Mouse (Mus musculus) heart, postnatal 10 days (tissue): ENCODE results near the gene Scarb2. TPM values are rescaled to one million over a fixed set of nuclear protein-coding genes. Genes with fewer than 3 reads are reported as not detected.

Experiments used
- DNase-seq, 2 experiments: peaks; one replicate each; pipeline ENCODE4 v3.0.0; 2021
- intact Hi-C: fragments of 180-260 bp; cut with DNase I; formaldehyde crosslinking; loops from one replicate; pipeline ENCODE4 v1.15.1; 2025
- total RNA-seq, 2 experiments: library from RNA; stranded (reverse); gene quantifications; 2 replicates each; pipeline ENCODE4 v1.2.3; 2021

Scarb2 gene
- total RNA-seq, 2 experiments from 2014 or later = 93.1 to 98.1 TPM

DNA sequence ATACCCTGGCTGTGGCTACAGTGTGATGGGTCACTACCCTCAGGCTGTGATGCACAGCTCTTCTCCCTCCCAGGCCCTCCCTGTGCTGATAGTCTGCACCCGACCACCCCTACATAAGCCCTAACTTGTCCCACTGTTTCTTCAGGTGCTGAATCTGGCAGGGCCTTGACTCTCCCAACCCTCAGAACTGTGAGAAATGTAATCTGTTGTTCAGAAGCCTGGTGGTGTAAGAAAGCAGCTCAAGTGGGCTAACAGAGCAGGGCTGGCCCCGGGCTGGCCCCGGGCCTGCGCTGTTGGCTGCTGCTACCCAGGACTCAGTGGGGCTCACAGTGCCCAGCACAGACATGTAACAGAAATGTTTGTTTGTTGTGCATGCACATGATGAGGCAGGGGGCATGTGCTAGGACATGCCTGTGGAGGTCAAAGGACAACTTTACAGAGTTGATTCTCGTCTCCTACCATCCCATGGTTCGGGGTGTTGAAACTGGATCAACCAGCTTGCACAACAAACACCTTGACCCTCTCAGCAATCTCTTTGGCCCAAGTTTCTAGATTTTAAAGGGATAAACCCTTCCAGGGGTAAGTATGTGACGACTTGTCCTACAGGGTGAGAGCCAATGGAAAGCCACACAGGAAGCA lies 10.7 kb downstream of the Scarb2 start:
- peak in 1 of 2 experiments; percentile 3 for DNase-seq
- intact Hi-C loops = loop anchor here (10.0 kb wide), 1 partner anchor 181 kb away; the partner anchor contains the start of gene Sdad1

DNA sequence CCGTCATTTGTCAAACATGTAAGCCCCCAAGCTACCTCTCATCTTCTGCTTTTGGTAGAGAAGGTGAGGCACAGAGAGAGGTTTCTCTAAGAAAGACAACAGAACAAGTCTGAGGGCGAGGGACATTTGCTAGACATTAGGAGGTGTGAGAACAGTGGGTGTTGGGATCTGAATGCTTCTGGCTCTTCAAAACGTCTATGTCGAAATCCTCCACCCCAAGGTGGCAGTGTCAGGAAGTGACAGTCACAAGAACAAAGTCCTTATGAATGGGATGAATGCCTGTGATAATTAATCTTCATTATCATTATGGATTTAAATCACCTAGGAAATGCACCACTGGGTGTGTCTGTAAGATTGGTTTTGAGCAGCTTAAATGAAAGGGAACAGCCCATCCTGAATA lies 11.3 kb downstream of the Scarb2 start:
- peak; percentile 14 to 18 for DNase-seq
- intact Hi-C loops = loop anchor here (10.0 kb wide), 1 partner anchor 180 kb away; the partner anchor contains the start of gene Sdad1

DNA sequence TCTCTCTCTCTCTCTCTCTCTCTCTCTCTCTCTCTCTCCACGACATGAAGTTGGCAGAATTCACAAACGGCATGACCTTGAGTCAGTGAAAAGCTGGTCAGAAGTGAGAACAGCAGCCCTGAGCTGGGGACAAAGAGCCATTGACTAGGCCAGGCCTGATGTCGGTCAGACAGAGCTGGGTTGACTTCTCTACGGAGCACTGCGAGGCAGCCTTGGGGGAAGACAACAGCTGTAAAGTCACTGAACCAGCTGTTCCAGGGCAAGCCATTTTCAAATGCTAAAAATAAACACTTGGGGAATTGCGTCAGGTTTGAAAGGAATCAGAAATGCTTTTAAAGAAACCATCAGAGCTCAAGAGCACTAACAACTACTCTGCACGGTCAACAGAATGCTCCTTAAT lies 13.2 kb downstream of the Scarb2 start:
- intact Hi-C loops = loop anchor here (10.0 kb wide), 1 partner anchor 179 kb away; the partner anchor contains the start of gene Sdad1
- DNase-seq = peak; percentile 73 to 75

DNA sequence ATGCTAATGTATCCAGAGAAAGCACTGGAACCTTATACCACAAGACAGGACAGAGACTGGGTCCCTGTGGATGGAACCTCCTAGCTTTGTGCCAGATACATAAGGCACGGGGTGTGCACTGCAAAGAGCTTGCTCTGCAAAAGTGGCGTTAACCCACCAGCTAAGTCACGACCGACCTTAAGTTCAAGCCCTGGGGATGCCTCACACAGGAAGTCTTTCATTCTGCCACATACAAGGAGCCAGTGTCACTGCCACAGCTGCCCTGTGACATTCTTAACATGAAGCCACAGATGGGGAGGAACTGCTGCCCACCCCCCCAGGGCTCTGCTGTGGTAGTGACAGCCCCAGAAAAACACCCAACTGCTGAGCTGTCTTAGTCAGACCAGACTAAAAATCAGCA lies 15.9 kb downstream of the Scarb2 start:
- no peak for DNase-seq
- intact Hi-C loops = loop anchor here (10.0 kb wide), 1 partner anchor 176 kb away; the partner anchor contains the start of gene Sdad1

DNA sequence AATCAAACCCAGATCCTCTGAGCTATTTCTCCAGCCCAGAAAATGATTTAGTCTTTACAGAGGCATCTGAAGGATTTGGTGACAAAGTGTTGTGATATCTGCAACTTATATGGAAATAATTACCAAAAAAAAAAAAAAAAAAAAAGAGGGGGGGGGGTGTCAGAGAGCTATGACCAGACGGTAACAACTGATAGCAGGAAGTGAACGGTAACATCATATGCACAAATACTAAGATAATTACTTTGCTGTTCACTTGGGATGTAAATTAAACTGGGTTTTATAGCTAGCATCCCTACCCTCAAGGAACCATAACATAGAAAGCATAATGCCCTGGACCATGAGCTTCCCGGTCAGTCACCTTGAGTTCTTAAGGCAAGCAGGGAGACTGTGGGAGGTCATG lies 16.3 kb downstream of the Scarb2 start:
- intact Hi-C loops = loop anchor here (10.0 kb wide), 1 partner anchor 176 kb away; the partner anchor contains the start of gene Sdad1
- DNase-seq = no peak

DNA sequence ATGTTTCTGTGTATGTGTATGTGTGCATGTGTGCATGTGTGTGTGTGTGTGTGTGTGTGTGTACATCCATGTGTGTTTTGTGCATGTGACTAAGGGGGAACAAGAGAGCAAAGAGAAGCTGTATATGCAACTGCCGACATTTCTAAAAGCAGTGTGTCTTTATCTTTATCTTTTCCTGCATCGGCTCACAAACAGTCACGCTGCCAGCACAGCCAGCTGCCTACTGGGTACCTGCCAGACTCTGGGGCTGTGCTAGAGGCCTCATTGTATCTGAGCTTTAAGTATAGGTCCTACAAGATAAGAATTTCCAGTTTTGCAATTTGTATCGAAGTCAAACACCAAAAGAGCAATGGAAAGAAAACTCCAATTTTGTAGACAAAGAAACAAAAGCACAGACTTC lies 17.1 kb downstream of the Scarb2 start:
- intact Hi-C loops = loop anchor here (2.0 kb wide), 1 partner anchor 15 kb away; no protein-coding TSS in a partner anchor
- peak in 1 of 2 experiments; percentile 50 for DNase-seq

DNA sequence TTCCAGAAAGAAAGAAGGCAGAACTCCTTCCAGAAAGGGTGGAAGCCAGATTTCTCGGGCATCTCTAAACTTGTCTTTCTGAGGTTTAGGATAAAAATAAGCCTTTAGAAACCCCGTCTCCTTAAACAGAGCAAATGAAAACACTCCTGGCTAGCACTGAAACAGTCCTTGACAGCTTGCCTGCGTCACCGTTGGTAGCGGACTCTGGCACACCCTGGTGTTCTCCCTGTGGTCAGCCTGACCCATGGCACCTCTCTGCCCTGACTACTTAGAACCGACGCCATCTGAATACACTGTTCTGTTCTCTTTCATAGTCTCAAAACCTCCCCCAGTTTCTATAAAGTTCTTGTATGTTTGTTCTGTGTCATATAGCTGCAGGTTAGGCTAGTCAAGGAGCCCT lies 17.7 kb downstream of the Scarb2 start:
- intact Hi-C loops = loop anchor here (2.0 kb wide), 1 partner anchor 16 kb away; no protein-coding TSS in a partner anchor
- peak in 1 of 2 experiments; percentile 64 for DNase-seq

DNA sequence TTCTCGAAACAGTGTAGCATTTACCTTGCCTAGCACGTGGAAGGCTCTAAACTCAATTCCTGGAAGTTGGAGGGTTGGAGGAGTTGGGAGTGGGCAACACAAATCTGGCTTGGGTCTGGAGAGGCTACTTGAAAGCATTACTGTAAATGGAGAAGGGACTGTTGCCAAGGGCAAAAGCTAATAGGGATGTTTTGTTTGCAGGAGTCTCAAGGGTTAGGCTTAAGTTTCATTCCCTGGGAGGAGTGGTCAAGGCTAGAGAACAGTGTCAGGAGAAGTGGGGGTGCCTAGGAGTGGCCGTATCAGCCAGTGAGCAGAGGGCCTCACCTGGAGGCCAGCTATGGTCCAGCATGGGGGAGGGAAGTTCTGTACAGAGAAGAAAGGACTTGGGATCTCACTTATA lies 18.2 kb downstream of the Scarb2 start:
- intact Hi-C loops = loop anchor here (2.0 kb wide), 1 partner anchor 16 kb away; no protein-coding TSS in a partner anchor
- no peak for DNase-seq

DNA sequence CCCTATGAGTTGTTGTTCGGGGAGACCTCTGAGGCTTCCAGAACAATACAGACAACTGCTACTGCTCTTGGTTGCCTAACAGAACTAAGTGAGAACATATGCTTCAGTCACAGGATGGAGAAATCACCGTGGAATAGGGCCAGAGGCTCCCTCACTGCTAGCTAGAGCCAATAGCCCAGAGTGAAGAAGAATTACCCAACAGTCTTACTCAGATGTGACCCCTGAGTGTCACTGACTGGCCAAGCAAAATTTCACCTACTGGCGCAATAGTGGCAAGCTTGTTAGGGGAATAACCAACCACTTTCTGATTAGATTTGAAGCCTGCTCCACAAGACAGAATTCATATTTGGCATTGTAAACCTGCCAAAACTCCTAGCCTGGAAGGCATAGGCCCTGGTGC lies 19.9 kb downstream of the Scarb2 start:
- peak in 1 of 2 experiments; percentile 64 for DNase-seq
- intact Hi-C loops = no loop called here

DNA sequence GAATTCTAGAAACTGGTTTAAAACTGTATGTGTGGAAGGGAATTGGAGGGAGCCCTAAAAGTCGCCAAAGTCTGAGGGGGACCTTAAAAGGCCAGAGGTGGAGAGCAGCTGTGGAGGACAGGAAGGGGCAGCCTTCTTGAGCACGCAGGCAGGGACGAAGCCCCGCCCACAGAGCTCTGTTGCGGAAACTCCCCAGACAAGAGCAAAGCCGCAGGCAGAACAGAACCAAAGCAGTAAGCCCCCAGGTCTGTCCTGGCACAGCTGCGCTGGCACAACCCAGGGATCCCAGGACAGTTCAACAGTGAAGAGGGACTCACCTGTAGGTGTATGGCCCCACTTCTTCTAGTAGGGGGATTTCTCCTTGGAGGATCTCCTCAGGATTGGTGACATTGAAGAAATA lies 21.8 kb downstream of the Scarb2 start:
- DNase-seq = no peak
- intact Hi-C loops = no loop called here

DNA sequence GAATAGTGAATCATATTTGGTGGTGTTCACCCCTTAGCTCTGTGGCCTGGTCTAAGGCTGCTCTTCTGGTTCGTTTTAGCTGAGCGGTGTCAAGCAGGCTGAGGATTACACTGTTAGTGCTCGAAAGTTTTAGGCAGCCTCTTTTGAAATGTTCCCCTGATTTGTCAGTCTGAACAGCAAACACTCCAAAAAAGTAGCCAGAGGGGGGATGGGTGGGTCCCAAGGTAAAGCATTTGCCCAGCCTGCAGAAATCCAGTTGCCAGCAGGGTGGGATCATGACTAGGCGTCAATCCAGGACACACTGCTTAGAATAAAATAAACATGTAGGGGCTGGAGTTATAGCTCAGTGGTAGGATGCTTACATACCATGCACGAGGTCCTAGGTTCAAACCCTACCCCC lies 33.8 kb downstream of the Scarb2 start:
- intact Hi-C loops = no loop called here
- no peak for DNase-seq

DNA sequence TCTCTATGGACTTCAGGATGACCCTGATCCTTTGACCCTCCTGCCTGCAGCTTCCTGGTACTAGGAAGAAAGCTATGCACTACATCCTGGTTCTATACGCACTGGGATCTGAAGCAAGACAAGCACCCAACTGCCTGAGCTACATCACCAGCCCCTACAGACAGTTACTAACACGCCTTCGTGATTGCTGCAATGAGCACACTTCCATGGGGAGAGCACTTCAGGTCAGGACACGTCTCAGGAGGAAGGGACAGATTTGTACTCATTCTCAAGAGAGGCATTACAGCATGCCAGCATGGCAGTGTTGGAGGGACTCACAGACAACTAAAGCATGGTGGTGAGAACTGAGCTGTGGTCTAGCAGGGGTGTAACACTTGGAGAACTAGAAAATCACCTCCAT lies 35.1 kb downstream of the Scarb2 start:
- DNase-seq = no peak
- intact Hi-C loops = no loop called here

DNA sequence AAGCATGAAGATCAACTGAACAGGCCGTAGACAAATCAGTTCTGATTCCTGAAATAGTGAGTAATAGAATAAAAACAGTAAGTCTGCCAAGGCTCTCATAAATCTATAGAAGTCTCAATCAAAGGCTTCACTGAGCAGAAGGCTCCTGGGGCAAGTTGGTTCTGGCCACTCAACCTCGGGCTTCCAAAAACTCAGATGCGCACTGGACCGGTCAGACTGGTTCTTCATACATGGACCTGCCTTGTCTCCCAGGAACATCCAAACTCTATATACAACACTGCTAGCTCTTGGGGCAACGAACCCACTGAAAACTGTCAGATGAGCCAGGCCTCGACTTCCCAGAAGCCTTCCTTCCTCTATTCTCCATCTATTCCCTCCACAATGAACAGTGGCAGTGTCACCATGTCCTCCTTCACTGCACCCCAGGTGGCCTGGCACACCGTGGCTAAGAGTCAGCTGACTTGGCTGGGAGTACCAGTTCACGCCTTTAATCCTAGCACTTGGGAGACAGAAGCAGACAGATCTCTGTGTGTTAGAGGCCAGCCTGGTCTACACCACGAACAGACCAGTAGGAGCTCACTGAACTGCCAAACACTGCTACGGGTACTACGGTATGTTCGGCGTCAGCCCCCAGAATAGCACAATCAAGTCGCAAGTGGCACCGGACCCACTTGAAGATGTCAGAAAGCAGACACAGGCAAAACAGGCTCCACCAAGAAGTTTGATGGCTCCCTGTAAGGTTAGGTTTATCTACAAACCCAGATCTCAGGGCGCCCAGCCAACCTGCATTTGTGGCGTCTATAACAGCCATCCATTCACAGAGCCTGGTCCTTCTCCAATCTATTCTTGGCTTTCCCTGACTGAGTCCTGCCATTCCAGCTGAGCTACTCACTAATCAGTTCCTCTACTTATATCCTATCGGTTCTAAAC lies 37.2 kb downstream of the Scarb2 start:
- DNase-seq = no peak
- intact Hi-C loops = loop anchor here (2.0 to 10.0 kb wide), 2 partner anchors 181 to 485 kb away; no protein-coding TSS in a partner anchor

DNA sequence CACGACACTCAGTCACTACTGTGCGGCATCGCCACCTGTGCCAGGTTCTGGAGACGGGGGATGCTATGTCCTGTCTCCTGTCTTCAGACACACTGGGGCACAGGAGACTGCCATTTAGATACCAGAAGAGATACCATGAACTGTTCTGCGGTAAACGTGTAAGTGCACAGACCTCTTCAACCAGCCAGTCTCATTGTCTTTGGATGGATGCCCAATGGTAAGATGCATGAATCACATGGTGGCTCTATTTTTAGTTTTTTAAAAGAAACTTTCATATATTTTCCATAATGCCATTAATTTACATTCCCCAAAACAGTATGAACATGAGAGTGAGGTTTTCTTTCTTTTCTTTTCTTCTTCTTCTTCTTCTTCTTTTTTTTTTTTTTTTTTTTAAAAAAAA lies 38.4 kb downstream of the Scarb2 start:
- DNase-seq = no peak
- intact Hi-C loops = loop anchor here (2.0 to 10.0 kb wide), 2 partner anchors 183 to 487 kb away; no protein-coding TSS in a partner anchor

DNA sequence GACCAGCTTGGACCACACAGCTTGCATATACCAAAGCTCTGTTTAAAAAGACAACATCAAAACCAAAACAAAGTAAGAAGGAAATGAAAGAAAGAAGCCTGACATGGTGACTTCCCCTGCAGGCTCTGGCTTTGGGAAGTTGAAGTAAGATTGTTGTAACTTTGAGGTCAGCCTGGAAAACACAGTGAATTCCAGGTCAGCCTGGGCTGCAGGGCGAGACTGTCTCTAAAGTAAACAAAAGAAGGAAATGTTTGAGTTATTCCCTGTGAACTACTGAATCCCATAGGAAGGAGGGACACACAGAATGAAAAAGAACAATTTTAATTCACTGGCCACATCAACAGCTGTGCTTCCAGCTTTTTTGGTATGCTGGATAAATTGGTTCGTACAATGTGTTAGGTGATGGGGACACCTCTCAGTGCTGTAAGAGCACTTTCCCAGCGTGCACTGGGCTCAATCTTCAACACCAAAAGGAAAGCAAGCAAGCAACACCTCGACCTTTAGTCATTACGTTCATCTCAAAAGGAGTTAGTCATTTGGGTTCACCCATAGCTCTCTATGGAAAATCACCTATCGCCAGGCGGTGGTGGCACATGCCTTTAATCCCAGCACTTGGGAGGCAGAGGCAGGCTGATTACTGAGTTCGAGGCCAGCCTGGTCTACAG lies 39.4 kb downstream of the Scarb2 start:
- intact Hi-C loops = loop anchor here (10.0 kb wide), 1 partner anchor 488 kb away; no protein-coding TSS in a partner anchor
- no peak for DNase-seq

DNA sequence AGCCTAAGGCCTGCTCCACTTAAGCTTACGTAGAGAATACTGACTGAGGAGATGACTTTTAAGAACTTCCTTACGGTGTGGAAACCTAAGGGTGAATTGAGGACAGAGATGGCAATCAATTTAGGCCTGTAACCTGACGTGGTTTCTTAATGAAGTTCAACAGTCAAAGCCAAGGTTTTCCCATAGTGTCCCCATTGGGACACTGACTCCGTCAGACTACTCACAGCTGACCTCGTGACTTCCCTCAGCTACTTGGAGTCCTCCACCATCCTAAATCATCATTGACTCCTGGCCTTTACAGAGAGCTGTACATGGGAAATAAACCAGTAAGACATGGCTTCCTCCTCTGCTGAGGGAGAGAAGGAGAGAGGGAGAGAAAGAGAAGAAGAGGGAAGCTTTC lies 41.1 kb downstream of the Scarb2 start:
- intact Hi-C loops = loop anchor here (10.0 kb wide), 1 partner anchor 489 kb away; no protein-coding TSS in a partner anchor
- DNase-seq = no peak

DNA sequence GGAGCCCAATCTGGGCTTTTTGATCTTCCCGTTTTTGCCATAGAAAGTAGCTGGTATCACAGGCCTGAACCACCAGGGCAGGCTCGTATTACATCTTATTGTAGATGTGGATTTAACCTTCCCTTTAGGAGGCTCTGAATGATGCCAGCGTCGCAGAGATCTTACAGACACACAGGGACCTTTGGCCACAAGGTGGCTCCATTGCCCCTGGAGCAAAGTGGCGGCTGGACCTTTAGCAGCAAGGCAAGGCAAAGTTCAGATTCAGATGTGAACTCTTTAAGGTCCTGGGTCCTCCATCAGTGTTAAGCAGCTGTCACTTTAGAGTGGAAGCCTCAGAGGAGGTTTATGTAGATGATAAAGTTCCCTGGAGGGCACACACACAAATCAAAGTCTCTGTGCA lies 45.3 kb downstream of the Scarb2 start:
- DNase-seq = peak; percentile 78 to 83
- intact Hi-C loops = loop anchor here (1.0 to 10.0 kb wide), 4 partner anchors 45 to 493 kb away; partner anchors contain the start of gene Scarb2

DNA sequence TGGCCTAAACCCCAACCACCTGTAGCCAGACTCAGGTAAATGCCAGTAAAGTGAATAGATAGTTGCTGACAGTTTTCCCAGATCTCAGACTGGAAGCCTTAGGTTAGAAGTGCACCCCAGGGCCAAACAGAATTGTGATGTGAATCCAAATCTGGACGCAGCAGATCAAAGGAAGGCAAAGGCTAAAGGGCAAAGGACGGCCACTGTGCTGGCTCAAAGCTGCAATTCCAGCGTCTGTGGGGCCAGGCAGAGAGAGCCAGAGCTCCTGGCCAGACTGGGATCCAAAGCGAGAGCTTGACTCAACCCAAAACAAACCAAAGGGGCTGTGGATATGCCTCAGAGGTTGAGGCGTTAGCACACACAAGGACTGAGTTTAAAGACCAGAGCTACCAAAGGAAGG lies 47.9 kb downstream of the Scarb2 start:
- DNase-seq = no peak
- intact Hi-C loops = no loop called here

DNA sequence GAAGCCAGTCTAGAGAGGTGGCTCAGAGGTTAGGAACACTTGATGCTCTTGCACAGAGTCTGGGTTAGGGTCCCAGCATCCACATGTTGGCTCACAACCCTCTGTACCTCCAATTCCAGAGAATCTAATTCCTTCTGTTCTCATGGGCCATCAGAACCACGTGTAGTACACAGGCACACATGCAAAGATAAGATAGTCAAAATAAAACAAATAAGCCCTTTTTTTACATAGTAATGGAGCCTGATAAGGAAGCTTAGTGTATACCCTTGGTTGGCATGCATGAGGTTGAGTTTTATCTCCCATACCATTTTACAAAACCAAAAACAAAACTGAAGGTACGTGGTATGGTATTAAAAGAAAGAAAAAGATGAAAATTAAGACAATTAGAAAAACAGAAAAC lies 49.2 kb downstream of the Scarb2 start:
- no peak for DNase-seq
- intact Hi-C loops = no loop called here

DNA sequence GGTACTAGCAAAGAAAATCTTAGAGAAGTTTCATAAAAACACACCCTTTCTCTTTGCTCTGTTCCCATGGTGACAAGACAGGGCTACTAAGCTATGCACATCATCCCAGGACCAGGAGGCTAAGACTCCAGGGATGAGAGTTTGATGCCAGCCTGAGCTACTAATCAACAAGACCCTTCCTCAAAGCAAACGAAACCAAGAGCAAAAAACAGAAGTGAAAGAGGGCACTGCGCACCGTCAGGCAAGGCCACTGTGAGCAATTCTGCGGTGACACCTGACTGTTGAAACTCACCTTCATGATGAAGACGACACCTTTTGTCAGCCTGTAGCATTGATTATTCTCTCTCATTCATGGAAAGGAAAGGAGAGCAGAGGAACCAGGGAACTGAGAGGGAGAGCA lies 53.8 kb downstream of the Scarb2 start:
- DNase-seq = no peak
- intact Hi-C loops = no loop called here
